Mouse (Mus musculus) ovary, adult 18-20 months (tissue): ENCODE measurements around the gene Tmem216.

Experiments used
- DNase-seq: peaks from one replicate; pipeline ENCODE4 v3.0.0; 2022; ENCODE audit warnings: low spot score, mixed read lengths

Gene Tmem216

GRCm38 (mm10) chr19:10555624-10556510, at the start of gene Tmem216:
Gene Tmem216, minus strand, starts transcription at chr19:10556238.
- peak; percentile 72 for DNase-seq

GRCm38 (mm10) chr19:10605293-10605900, 49.4 kb upstream of the Tmem216 start, which contains the start of the genes Ddb1 and Tkfc:
Gene Ddb1, plus strand, starts transcription at chr19:10605327.
Gene Tkfc, minus strand, starts transcription at chr19:10605654.
- DNase-seq = peak; percentile 97

- DNase-seq = no peak
These were observed 48.5 kb upstream of the Tmem216 start for GRCm38 (mm10) chr19:10604534-10604933.

- DNase-seq = no peak
These were observed 47.9 kb upstream of the Tmem216 start for GRCm38 (mm10) chr19:10603660-10604523.

- peak; percentile 74 for DNase-seq
These were observed 46.7 kb upstream of the Tmem216 start for GRCm38 (mm10) chr19:10602787-10603186.

GRCm38 (mm10) chr19:10602247-10602769, 46.3 kb upstream of the Tmem216 start:
- no peak for DNase-seq

- DNase-seq = no peak
These were observed 43.6 kb upstream of the Tmem216 start for GRCm38 (mm10) chr19:10599648-10600047.

- no peak for DNase-seq
These were observed 42.1 kb upstream of the Tmem216 start for GRCm38 (mm10) chr19:10598188-10598587.

GRCm38 (mm10) chr19:10591659-10592377, 35.8 kb upstream of the Tmem216 start:
- DNase-seq = no peak

- DNase-seq = no peak
These were observed 34.3 kb upstream of the Tmem216 start for GRCm38 (mm10) chr19:10590301-10590700.

- no peak for DNase-seq
These were observed 33.3 kb upstream of the Tmem216 start for GRCm38 (mm10) chr19:10589127-10589857.

GRCm38 (mm10) chr19:10587231-10587630, 31.2 kb upstream of the Tmem216 start:
- no peak for DNase-seq

GRCm38 (mm10) chr19:10585112-10585511, 29.1 kb upstream of the Tmem216 start:
- no peak for DNase-seq

- DNase-seq = no peak
These were observed 27.6 kb upstream of the Tmem216 start for GRCm38 (mm10) chr19:10583550-10584146.

- no peak for DNase-seq
These were observed 25.9 kb upstream of the Tmem216 start for GRCm38 (mm10) chr19:10581984-10582383.

- DNase-seq = no peak
These were observed 24.7 kb upstream of the Tmem216 start for GRCm38 (mm10) chr19:10580761-10581160.

- DNase-seq = no peak
These were observed 24.1 kb upstream of the Tmem216 start for GRCm38 (mm10) chr19:10580102-10580501.

- DNase-seq = peak; percentile 86
These were observed 20.9 kb upstream of the Tmem216 start, which contains the start of the genes Cyb561a3 and Tmem138 for GRCm38 (mm10) chr19:10576690-10577561. Gene Cyb561a3, plus strand, starts transcription at chr19:10577172. Gene Tmem138, minus strand, starts transcription at chr19:10577362.

- DNase-seq = no peak
These were observed 13.6 kb upstream of the Tmem216 start for GRCm38 (mm10) chr19:10569627-10570026.
